Mouse (Mus musculus) megakaryocyte-erythroid progenitor cell, adult 5-6 weeks (primary cell): ENCODE results near the gene Ptpro. TPM values are rescaled to one million over a fixed set of nuclear protein-coding genes. Genes with fewer than 3 reads are reported as not detected.

Experiments
- ATAC-seq: replicated peaks from 2 replicates; pipeline ENCODE4 v1.8.0; 2016; ENCODE audit warnings: mild to moderate bottlenecking, inconsistent platforms; ENCODE audit not compliant: severe bottlenecking, poor library complexity, low FRiP score, low TSS enrichment
- total RNA-seq, 2 experiments: library from RNA; stranded (forward) in 1 of 2; stranded (reverse) in 1 of 2; fragments of 200-1000, 215-1000 nt in 1 of 2; fragments of >200 nt in 1 of 2; fragmentation: Nextera tagmentation in 1 of 2; gene quantifications; 2 replicates each; pipeline ENCODE4 v1.2.3; 2014 to 2017

Ptpro gene
- total RNA-seq (2014; fragmentation: Nextera tagmentation), result not detected in 2 replicates
- total RNA-seq (2017), result 0.08 TPM in 1 of 2 replicates, not detected in the other

DNA sequence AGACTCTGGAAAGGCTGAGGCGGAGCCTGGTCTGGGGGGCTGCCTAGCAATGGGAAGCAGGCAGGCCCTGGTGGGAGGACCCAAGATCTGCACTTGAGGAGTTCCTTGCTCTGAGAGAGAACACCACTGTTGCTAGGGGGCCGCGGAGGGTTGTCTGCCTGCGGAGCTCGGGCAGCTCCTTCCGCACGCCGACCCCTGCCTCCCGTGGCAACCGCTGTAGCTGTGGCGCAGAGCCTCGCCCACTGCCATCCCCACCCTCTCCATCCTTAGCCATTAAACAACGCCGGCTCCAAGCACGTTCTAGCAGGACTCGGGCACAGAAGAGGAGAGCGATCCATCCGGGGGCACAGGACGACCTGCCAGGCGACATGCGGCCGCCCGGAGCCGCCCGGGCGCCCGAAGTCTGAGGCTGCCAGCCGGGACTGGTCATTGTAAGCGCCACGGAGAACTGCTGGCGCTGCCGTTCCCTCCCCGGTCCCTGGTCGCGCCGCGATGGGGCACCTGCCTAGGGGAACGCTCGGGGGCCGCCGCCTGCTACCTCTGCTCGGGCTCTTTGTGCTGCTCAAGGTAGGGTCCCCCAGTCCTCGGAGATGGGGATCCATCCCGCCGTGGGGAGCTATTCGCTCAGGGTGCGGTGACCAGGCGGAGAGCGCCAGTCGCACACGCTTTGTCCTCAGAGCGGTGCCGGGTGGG, at the start of gene Ptpro:
Gene Ptpro, plus strand, starts transcription at position 126 of the 693 bp plus-strand sequence.
- no peak for ATAC-seq

DNA sequence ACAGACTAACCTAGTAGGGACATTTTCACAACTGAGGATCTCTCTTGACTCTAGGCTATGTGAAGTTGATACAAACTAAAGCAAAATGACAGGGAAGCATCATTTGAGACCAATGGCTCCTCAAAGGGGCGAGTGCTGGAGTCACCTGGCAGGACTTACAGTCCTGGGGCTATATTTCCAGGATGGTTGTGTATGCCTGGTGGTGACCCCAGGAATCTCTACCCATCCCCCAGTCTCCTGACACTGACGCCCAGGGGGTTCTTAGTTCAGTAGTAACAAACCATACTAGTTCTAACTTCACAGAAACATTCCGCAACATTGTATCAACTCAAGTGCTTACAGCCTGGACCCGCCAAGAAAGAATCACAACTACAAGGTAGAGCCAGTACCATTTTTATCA, 49.5 kb upstream of the Ptpro start:
- ATAC-seq, result no peak

DNA sequence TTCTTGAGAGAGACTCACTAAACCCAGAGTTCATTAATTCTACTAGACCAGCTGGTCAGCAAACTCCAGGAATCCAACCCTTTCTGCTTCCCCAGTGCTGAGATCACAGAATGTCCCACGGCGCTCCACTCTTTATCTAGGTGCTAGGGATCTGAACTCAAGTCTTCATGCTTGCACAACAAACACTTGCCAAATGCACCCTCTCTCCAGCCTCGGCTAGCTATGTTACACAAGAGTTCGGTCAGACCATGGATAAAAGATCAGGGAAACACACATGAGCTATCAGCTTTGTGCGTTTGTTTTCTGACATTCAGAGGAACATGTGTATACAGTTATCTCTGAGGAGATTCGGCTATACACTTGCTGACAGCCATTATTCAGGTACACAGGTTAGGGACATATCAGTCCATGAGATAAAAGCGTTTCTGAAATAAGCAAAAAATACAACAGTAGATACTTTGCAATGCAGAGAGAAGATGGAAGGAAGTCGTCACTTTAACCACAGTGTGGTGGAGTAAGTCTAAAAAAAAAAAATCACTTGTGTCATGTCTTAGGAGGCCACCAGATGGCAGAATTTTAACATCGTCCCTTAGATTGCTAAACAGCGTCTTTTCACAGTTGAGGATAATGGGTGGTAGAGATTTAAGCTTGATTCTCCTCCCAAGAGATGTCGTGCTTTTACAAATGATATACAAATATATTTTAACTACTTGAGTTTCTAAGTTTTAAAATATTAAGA, 46.3 kb upstream of the Ptpro start:
- ATAC-seq, result peak; percentile 68

DNA sequence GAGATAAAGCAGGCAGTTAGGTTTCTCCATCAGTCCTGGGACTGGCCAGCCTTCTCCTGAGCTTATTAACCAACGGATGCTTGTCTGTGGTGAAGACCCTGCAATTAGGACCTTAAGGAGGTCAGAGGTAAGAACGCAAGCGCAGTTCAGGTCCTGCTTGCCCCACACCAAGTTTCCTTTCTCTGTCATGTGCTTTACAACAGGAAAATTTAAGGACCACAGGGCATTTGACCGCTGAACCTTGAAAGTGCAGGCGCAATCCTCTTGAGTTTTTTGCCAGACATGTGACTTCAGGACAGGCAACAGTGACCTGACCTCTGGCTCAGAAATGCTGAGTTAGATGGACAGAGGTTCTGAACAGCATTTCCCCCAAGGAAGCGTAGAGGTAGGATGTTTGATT, 45.0 kb upstream of the Ptpro start:
- ATAC-seq, result no peak

DNA sequence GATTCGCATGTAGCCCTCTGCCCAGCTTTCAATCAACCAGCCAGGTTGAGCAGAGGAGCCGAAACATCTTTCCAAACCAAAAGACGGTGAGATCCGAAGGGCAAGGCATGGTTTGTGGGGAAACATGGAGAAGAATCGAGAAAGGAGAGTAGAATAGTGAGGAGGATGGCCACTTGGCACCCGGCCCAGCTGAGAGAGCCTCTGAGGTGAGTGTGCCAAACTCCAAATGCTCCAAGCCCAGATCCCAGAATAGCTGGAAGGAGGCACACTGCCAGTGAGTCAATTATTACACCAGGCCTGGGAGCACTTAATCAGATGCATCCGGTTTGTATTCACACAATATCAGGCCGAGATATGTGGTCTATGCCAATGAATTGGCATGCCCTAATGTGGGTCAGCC, 42.1 kb upstream of the Ptpro start:
- no peak for ATAC-seq

DNA sequence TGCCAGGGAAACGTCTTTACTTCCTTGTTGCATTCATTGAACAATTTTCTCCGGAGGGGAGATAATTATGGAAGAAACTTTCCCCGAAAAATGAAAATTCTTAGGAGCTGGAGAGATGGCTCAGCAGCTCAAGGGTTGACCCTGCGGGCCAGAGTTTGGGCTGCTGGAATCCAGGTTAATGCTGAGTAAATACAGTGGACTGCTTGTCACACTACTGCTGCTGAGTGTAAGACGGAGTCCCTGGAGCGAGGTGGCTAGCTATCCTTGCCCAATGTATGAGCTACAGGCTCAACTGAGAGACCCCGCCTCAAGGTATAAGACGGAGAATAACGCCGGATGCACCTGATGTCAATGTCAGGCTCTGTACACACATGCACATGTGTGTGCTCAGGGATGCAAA, 41.1 kb upstream of the Ptpro start:
- ATAC-seq, result no peak

DNA sequence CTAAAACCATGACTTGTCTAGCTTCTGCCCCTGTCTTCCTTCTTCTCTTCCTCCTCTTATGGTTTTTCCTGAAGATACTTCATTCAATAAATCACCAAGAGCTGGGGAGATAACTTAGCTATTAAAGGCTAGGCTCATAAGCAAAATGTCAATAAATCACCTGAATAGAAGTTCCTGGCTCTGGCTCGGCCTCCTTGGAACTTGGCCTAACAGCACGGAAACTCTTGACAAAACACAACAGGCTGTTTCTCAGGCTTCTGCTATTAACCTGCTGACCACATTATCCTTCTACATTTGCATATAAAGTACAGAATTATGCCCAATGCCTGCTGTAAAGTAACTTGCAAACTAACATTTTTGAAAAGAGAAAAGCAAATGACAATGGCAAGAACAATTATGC, 40.7 kb upstream of the Ptpro start:
- ATAC-seq, result no peak

DNA sequence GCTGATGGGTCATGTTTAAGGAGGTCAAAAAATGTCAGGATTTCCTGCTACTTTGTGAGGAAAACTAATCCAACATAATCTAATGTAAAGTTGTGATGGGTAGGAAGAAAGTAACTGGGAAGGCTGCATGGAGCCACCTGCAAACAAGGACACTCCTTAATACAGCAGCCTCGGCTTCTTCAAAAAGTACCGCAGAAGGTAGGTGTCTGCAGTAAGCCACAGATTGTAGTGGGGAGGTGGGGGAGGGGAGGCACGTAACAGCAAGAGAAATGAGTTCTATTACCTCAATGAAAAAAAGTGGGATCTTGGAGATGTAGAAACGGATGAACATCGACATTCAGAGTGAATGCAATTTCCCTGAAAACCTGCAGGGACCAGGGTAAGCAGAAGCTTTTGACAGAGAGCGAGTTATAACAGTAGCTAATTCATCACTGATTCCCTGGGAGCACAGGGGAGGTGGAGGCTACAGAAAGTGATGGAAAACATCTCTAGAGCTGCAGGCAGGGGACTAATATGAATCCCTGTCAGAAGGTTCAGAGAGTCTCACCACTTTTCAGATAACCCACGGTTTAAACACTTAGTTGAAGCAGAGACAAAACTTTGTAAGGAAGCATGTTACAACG, 34.2 kb upstream of the Ptpro start:
- ATAC-seq, result no peak

DNA sequence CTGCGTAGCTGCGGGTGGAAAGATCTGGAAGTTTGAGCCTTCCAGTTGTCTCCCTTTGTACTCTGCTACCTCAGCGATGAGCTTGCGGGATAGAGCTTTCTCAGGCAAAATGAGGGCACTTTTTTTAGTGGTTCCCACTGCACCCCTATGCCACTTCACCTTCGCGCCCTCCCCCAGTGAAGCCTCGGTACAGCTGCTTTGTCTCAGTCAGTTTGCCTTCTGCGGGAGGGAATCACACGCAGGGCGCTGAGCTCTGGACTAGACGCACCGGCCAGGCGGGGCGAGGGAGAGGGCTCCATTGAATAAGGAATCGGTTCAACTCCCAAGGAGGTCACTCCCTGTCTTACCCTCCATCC, 746 bp downstream of the Ptpro start:
- ATAC-seq, result no peak

DNA sequence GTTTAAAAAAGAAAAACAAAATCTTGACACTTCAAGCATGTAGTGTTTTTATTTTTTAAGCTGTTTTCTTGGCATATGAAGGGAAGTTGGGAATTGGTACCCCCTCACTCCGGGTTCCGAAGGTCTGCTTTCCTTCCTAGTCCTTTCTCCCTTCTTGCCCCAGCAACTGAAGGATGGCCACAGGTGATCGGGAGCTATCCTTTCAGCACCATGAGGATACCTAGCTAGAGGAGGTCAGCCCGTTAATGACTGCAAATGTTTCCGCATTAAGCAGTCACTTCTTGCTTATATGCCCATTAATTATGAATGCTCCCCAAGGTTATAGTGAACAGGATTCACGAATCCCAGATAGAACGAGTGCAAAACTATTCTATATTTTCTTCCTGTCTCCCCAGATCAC, 1.3 kb downstream of the Ptpro start:
- ATAC-seq, result no peak

DNA sequence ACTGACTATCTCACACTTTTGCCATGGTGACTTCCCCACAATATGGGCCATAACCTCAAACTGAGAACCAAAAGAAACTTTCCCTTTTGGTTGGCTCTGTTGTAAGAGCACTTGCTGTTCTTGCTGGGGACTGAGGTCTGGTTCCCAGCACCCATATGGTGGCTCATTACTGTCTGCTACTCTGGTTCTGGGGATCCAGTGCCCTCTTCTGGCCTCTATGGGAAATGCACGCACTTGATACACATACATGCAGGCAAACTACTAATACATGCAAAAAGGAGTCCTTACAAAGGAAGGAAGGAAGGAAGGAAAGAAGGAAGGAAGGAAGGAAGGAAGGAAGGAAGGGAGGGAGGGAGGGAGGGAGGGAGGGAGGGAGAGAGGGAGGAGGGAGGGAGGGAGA, 8.9 kb downstream of the Ptpro start:
- no peak for ATAC-seq

DNA sequence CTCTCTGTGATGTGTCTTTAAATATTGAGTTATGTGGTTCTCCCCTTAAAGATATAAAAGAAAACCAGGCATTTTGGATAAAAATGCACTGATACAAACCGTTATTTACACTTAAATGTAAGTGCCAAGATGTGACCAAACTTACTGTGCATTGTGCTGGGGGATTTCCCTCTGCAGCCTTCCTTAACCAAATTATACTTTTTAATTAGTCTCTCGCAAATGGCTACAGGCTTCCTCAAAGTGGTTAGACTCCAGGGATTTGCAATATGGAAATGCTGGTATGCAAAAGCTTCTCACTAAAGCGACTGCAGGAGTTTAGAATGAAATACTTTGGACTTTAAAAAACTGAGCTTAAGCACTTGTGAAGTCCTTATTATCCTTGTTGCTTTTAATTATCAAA, 10.0 kb downstream of the Ptpro start:
- ATAC-seq, result no peak

DNA sequence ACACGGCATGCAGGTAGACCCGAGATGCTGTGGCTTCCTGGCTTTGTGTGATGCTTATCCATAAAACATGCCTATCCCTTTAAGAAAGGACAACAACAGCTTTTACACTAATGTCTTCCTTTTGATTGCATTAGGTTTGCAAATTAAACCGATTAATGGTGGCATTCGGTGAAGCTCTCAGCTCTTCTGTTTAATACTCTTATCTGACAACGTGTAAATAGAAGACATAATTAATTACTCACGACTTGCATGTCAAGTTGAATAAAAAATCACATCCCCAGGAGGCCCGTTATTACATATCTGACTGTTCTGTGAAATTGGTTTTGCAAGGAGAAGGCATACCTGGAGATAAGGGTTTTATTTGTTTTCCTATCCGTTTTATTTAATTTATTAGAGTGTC, 15.9 kb downstream of the Ptpro start:
- no peak for ATAC-seq

DNA sequence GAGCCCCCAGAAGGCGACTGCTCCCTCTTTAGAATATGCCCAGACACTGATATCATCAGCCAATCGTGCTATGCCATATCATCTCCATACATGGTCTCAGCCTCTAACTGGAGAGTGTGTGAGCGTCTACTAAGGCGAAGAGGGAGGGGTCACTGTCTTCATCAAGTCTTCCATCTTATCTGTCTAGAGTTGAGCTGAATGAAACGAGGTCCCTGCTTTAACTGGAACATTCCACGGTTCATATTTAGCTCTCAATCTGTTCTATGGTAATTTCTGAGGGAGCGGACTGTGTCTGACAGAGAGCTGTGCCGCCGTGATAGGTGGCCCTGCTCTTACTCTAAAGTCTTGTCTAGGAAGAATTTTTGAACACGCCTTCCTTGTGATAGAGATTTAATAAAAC, 16.5 kb downstream of the Ptpro start:
- ATAC-seq, result no peak

DNA sequence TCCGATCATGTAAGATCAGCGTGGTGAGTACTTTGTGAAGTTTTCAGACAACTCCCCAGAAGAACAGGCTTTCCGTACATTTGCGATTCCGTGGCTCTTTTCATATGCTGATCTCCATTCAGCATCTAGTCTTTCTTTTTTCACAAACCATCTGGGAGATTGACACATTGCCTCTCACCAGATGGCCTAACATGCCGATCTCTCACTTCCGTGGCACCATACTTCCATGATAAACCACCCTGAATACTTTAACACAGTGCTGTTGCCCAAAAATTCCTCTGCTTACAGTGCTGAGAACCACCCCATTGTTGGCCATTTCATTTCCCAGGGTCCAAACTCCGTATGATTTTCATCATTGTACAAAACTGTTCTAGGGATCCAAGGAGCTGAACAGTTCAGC, 20.4 kb downstream of the Ptpro start:
- no peak for ATAC-seq

DNA sequence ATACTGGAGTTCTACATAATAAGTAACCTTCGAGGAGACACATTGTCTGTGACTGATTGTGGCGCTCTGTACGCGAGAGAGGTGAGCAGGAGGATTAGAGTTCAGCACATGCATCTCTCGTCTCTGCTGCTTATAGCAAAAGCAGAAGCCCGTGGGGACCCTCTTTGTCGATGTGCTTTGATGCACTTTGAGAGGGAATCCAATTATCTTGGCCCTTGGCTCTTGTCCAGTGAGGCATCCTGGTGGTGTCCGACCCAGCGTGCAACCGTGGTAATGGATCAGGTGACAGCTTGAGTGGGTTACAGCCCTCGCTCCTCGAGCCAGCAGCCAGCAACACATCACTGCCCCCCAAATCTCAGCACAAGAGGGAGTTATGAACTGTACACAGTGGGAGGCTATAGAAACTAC, 25.5 kb downstream of the Ptpro start:
- no peak for ATAC-seq

DNA sequence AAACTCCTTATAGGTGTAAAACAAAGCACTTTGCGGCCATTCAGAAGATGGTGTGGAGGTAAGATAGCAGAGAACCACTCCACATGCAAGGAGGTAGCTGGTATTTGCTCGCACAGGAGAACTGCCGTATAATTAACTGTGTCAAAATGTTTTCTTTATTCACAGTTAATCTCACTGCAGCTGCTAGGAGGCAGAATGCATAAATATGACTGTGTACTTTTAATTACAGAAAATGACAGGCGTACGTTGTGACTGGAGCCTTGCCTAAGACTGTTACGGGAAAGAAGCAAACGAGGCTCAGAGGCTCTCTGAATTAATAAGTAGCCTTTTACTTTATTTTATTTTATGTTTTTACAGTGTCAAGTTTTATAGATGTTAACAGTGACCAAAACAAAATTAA, 27.5 kb downstream of the Ptpro start:
- no peak for ATAC-seq

DNA sequence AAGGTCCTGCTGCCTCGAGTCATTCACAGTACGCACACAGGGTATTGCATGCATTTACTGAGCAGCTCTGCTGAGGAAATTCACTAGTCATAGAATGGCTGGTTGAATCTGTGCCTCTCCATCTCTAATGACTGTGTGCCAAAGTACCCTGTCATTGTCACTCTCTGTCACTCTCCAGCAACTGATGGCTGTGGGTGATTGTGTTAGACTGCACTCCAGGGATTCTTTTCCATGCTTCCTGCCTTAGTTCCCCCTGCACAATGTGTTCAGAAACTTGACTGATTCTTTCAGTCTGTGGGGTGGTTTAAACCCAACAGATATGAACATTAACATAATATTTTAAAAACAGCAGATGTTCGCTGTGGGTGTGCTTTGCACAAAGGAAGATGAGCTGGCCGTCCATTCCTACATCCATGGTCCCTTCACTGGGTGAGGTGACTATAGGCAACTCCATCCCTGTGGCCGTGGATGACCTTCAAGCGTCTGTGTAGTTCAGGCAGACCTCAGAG, 29.5 kb downstream of the Ptpro start:
- no peak for ATAC-seq

DNA sequence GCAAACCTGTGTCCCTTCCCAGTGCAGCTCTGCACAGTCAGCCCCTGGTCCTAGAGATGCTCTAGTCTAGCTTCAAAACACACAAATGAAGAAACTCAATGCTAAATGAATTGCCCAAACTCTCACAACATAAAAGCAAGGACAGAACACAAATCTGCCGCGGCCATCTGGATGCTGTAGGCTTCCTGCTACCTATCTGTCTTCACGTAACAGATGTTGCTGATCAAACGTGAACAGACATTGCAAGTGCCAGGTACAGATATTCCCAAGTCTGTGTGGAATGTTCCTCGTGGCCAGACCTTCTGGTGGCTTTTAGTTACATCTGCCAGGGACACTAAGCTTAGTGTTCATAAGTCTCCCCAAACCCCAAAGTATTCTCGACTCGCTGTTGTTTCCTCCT, 29.9 kb downstream of the Ptpro start:
- ATAC-seq, result no peak

DNA sequence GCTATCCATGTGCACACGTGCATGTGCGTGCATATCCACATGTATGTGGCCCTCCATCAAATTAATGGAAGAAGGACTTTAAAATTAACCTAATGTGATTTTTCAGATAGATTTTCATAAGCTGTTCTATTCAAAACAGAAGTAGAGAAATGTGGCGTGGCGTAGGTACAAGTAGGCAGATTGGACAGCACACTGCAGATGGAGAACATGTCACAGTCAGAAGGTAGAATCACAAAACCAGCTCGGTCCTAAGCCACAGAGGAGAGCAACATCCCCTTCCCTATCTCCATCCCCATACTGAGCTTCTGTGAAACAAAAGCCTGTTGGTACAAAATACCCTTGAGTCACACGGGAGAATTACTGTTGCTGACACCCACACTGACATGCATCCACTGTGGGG, 34.3 kb downstream of the Ptpro start:
- ATAC-seq, result no peak

DNA sequence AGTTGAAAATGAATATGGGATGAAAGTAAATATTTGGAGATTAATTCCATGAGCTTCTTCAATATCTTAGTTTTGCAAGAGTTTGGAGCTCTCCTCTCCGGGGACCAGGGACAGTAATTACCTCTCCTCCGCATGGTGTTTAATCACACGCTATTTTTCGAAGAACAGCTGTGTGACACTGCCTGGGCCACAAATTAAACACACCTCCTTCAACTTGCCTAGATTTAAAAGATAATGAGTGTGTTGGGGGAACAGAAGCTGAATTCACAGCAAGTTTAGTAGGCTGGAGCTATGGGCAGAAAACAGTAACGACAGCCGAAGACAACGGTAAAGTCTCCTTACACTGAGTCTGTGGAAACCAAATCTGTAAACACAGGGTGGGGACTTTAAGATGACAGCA, 35.7 kb downstream of the Ptpro start:
- ATAC-seq, result no peak
